Mouse (Mus musculus) midbrain, embryonic 16.5 days (tissue): ENCODE results near the gene Glyctk. TPM values are rescaled to one million over a fixed set of nuclear protein-coding genes. Genes with fewer than 3 reads are reported as not detected.
"Not testable (repeated sequence)": the region's sequence is repeated elsewhere in the genome, so short reads cannot be mapped to it uniquely, and the experiment has no call there.

Experiments
- ATAC-seq: fragments of 200-750 bp; cut with Nextera tagmentation; 2 replicates; pipeline ENCODE4 v1.8.0; 2017; ENCODE audit warnings: moderate TSS enrichment
- H3K27ac ChIP-seq: fragments of 300-500 bp; sonication (generic); 2 replicates; pipeline ENCODE4 v1.5.1; 2014; ENCODE audit warnings: mild to moderate bottlenecking, low read length, mixed read lengths
- H3K27me3 ChIP-seq: fragments of 300-500 bp; sonication (generic); 2 replicates; pipeline ENCODE4 v1.6.1; 2014; ENCODE audit warnings: low read depth, low read length, mixed read lengths; ENCODE audit not compliant: control insufficient read depth, insufficient read depth
- H3K36me3 ChIP-seq: fragments of 300-500 bp; sonication (generic); 2 replicates; pipeline ENCODE4 v1.6.1; 2014; ENCODE audit warnings: mild to moderate bottlenecking, low read length, moderate library complexity, mixed read lengths; ENCODE audit not compliant: control insufficient read depth, insufficient read depth
- H3K4me1 ChIP-seq: fragments of 300-500 bp; sonication (generic); 2 replicates; pipeline ENCODE4 v1.6.1; 2014; ENCODE audit warnings: mild to moderate bottlenecking, low read length, mixed read lengths; ENCODE audit not compliant: control insufficient read depth, insufficient read depth
- H3K4me2 ChIP-seq: fragments of 300-500 bp; sonication (generic); 2 replicates; pipeline ENCODE4 v1.6.1; 2014; ENCODE audit warnings: mild to moderate bottlenecking, low read length, mixed read lengths
- H3K4me3 ChIP-seq: fragments of 300-500 bp; sonication (generic); 2 replicates; pipeline ENCODE4 v1.5.1; 2014; ENCODE audit warnings: low read depth, mild to moderate bottlenecking, low read length, moderate library complexity, mixed read lengths
- H3K9ac ChIP-seq: fragments of 300-500 bp; sonication (generic); 2 replicates; pipeline ENCODE4 v1.6.1; 2014; ENCODE audit warnings: low read depth, low read length, mixed read lengths
- H3K9me3 ChIP-seq: fragments of 300-500 bp; sonication (generic); replicated peaks from 2 replicates; pipeline ENCODE4 v1.6.1; 2014; ENCODE audit warnings: mild to moderate bottlenecking, low read length, mixed read lengths; ENCODE audit not compliant: control insufficient read depth, poor library complexity, severe bottlenecking
- WGBS: fragments of 180-500 bp; shearing (Covaris S2); extraction: QIAGEN DNeasy Blood & Tissue Kit; methylation state at CpG from one replicate; pipeline ENCODE4 v1.1.7; 2014; 5-methylcytosine and 5-hydroxymethylcytosine counted together
- polyA plus RNA-seq: library from polyadenylated mRNA; unstranded; fragments of >200 nt; fragmentation: Nextera tagmentation; extraction: Ambion mirVana; gene quantifications from 2 replicates; pipeline ENCODE4 v1.2.1, GENCODE M21; 2015

Glyctk gene
- polyA plus RNA-seq, 1 experiment from 2014 or later, result 3.5 TPM

- Histone ChIP-seq H3K4me3 (peak within 1 kb of the TSS; percentile 66), H3K27ac (peak within 1 kb of the TSS; percentile 98)
These were observed 12.8 kb upstream of the Glyctk start, which contains the start of gene Wdr82 for GRCm38 (mm10) chr9:106170556-106171345. Gene Wdr82 (plus strand): TSS chr9:106170928.

GRCm38 (mm10) chr9:106169917-106170316 is 12.0 kb upstream of the Glyctk start:
- WGBS, result 40% methylated on average over 6 of the region's 6 CpGs
- Histone ChIP-seq H3K36me3 (no peaks in the 10 kb centered on the region), H3K4me3 (peak overlapping the region; percentile 66), H3K4me1 (peaks cover 27% of the 10 kb centered on the region), H3K9me3 (no peaks in the 10 kb centered on the region), H3K9ac (peak overlapping the region; percentile 94), H3K4me2 (peak overlapping the region; percentile 71), H3K27me3 (no peaks in the 10 kb centered on the region), H3K27ac (no peak overlapping the region)
- ATAC-seq, result no peak

More at GRCm38 (mm10) chr9:106170556-106171345, 12.8 kb upstream of the Glyctk start, which contains the start of gene Wdr82:
- Histone ChIP-seq H3K27me3 (no peaks in the 10 kb centered on the region), H3K9me3 (no peaks in the 10 kb centered on the region), H3K4me1 (peaks cover 34% of the 10 kb centered on the region), H3K4me2 (peak within 1 kb of the TSS; percentile 90), H3K9ac (peak within 1 kb of the TSS; percentile 96), H3K36me3 (no peaks in the 10 kb centered on the region)
- peak; percentile 93 for ATAC-seq
- WGBS, result under 1% methylated on average over 70 of the region's 81 CpGs

- peaks cover 20% of the 10 kb centered on the region for H3K4me1 ChIP-seq
- H3K9ac ChIP-seq, ATAC-seq, H3K9me3 ChIP-seq, H3K4me3 ChIP-seq, H3K27me3 ChIP-seq, H3K36me3 ChIP-seq, H3K4me2 ChIP-seq, H3K27ac ChIP-seq: not testable (repeated sequence)
- WGBS, result 78% methylated on average over 1 of the region's 1 CpGs
These were observed 11.1 kb upstream of the Glyctk start for GRCm38 (mm10) chr9:106169006-106169405.

GRCm38 (mm10) chr9:106167703-106168102 is 9.8 kb upstream of the Glyctk start:
- Histone ChIP-seq H3K4me3 (no peak overlapping the region), H3K9me3 (no peaks in the 10 kb centered on the region), H3K4me2 (no peak overlapping the region), H3K36me3 (no peaks in the 10 kb centered on the region), H3K9ac (no peak overlapping the region), H3K27ac (no peak overlapping the region), H3K4me1 (peaks cover 8% of the 10 kb centered on the region), H3K27me3 (no peaks in the 10 kb centered on the region)
- WGBS, result 40% methylated on average over 1 of the region's 1 CpGs
- ATAC-seq, result no peak

GRCm38 (mm10) chr9:106167241-106167640 is 9.3 kb upstream of the Glyctk start:
- Histone ChIP-seq H3K9ac (no peak overlapping the region), H3K9me3 (no peaks in the 10 kb centered on the region), H3K4me1 (peaks cover 8% of the 10 kb centered on the region), H3K36me3 (no peaks in the 10 kb centered on the region), H3K4me3 (no peak overlapping the region), H3K4me2 (no peak overlapping the region), H3K27ac (no peak overlapping the region), H3K27me3 (no peaks in the 10 kb centered on the region)
- WGBS, result 71% methylated on average over 3 of the region's 3 CpGs
- no peak for ATAC-seq

- 72% methylated on average over 2 of the region's 2 CpGs for WGBS
- H3K4me3 ChIP-seq, result no peak overlapping the region
- no peaks in the 10 kb centered on the region for H3K27me3 ChIP-seq
- H3K27ac ChIP-seq, result no peak overlapping the region
- H3K9me3 ChIP-seq, result no peaks in the 10 kb centered on the region
- H3K36me3 ChIP-seq, result no peaks in the 10 kb centered on the region
- no peak overlapping the region for H3K9ac ChIP-seq
- peaks cover 6% of the 10 kb centered on the region; the same call in 1 of the 2 replicates for H3K4me1 ChIP-seq
- H3K4me2 ChIP-seq, result no peak overlapping the region
- no peak for ATAC-seq
These were observed 8.8 kb upstream of the Glyctk start for GRCm38 (mm10) chr9:106166709-106167108.

DNA sequence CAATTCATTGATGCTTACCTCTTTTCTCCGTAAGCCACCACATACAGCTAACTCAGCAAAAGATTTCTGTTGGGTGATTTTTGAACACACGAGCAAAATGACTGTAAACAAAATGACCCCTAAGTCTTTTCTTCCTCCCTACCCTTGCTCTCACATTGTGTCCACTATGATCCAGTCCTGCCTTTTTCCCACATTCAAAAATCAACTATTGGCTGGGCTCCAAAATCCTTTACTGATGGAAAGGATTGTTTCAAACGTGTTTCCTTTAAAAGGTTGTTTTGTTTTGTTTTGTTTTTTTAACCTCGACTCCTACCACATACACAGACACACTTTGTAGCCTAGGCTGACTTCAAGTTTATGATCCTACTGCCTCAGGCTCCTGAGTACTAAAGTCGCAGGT is 2.5 kb upstream of the Glyctk start:
- 45% methylated on average over 5 of the region's 5 CpGs for WGBS
- Histone ChIP-seq H3K4me1 (peaks cover 12% of the 10 kb centered on the region), H3K4me3 (peak overlapping the region; percentile 55), H3K4me2 (peak overlapping the region; percentile 60), H3K27ac (peak overlapping the region; percentile 99), H3K36me3 (no peaks in the 10 kb centered on the region), H3K9ac (peak overlapping the region; percentile 73), H3K9me3 (no peaks in the 10 kb centered on the region), H3K27me3 (no peaks in the 10 kb centered on the region)
- ATAC-seq, result no peak

GRCm38 (mm10) chr9:106159784-106160301 is 1.9 kb upstream of the Glyctk start:
- 3% methylated on average over 24 of the region's 24 CpGs for WGBS
- peak; percentile 72 for ATAC-seq

DNA sequence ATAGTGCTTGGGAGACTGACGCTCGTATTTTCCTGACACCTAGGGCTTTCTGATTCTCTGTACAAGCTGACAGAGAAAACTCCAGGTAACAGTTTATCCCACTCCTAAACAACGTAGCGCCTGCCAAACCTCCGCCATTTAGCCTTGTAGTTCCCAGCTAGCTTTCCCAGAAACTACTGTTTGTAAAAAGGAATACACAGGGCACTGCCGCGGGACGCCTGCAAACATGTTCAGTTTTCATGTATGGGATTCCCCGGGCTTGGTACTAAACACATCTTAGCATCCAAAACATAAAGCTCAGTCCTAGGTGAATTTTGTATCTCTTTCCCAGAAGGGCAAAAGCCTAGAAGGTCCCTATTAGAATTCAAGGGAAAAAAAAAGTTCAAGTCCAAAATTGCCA is 1.3 kb upstream of the Glyctk start:
- Histone ChIP-seq H3K9me3 (no peaks in the 10 kb centered on the region), H3K9ac (no peak overlapping the region), H3K4me1 (peaks cover 12% of the 10 kb centered on the region), H3K4me3 (no peak overlapping the region), H3K27ac (no peak overlapping the region), H3K27me3 (no peaks in the 10 kb centered on the region), H3K4me2 (peak overlapping the region; percentile 60), H3K36me3 (no peaks in the 10 kb centered on the region)
- no peak for ATAC-seq
- 86% methylated on average over 9 of the region's 9 CpGs for WGBS

More at GRCm38 (mm10) chr9:106159784-106160301, 1.9 kb upstream of the Glyctk start:
- Histone ChIP-seq H3K27me3 (no peaks in the 10 kb centered on the region), H3K4me2 (peak overlapping the region; percentile 60), H3K36me3 (no peaks in the 10 kb centered on the region), H3K4me1 (peaks cover 12% of the 10 kb centered on the region), H3K4me3 (peak overlapping the region; percentile 55), H3K27ac (peak overlapping the region; percentile 99), H3K9ac (peak overlapping the region; percentile 73), H3K9me3 (no peaks in the 10 kb centered on the region)
